Mouse (Mus musculus) skeletal muscle tissue, postnatal 0 days (tissue): ENCODE measurements around the gene Prkar1a. TPM values are rescaled to one million over a fixed set of nuclear protein-coding genes. Genes with fewer than 3 reads are reported as not detected.

ENCODE experiments used
- polyA plus RNA-seq: library from polyadenylated mRNA; unstranded; fragments of >200 nt; fragmentation: Nextera tagmentation; extraction: Ambion mirVana; gene quantifications from 2 replicates; pipeline ENCODE4 v1.2.1, GENCODE M21; 2015

Prkar1a gene
- 398 and 409 TPM in 2 replicates for polyA plus RNA-seq

GRCm38 (mm10) chr11:109649206-109649605 is at the start of gene Prkar1a:
Prkar1a (plus strand) TSS chr11:109649405.

DNA sequence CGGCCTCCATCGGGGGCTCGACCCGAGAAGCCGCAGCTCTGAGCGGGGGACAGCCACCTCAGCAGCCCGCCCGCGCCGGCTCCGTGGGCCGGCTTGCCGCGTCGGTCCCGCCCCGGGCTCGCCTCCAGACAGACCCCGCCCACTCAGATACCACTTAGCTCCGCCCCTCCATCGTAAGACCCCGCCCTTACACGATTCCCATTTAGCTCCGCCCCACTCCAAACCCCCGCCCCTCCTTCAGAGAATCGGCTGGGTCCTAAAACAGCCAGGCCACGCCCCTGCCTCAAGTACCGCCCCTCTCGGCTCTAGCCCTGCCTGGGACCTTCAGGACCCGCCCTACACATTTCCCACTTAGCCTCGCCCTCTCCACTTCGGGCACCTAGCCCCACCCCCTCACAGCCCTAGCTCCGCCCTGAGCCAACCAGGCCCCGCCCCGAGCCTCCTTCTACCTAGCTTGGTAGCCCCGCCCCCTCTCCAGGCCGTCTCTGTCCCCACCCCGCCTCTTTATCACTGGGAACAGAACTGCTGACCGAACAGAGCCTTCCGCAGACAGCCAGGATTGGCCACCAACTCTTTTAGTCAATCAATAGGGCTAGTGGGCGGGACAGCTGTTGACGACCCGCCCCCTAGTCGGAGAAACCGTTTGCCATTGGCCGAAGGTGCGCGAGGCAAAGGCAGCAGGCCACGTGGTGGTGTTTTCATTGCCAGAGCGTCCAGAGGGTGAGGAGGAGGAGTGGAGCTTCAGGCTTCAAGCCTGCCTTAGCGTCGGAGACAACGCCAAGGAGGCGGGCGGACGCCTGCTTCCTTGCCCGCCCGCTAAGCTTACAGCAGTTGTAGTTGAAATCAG is 37.7 kb upstream of the Prkar1a start, which contains the start of gene Wipi1:
Gene Wipi1, minus strand, starts transcription at position 665 of the 847 bp plus-strand sequence.

Other genes starting within 250 kb of the Prkar1a start
- gene 9930022D16Rik, start 235.5 kb upstream of the Prkar1a start, polyA plus RNA-seq = not detected in 2 replicates
- 38.6 and 42.0 TPM in 2 replicates for gene Amz2, start 223.5 kb upstream of the Prkar1a start, polyA plus RNA-seq
- gene Arsg, start 176.0 kb upstream of the Prkar1a start, polyA plus RNA-seq = 4.2 and 4.4 TPM in 2 replicates
- 6.5 and 7.3 TPM in 2 replicates for gene Slc16a6, start 175.8 kb upstream of the Prkar1a start, polyA plus RNA-seq
- gene Wipi1, start 37.4 kb upstream of the Prkar1a start, polyA plus RNA-seq = 55.7 and 58.8 TPM in 2 replicates
- gene Fam20a, start 72.9 kb downstream of the Prkar1a start, polyA plus RNA-seq = 3.2 and 4.3 TPM in 2 replicates
- gene 1700012B07Rik, start 178.6 kb downstream of the Prkar1a start, polyA plus RNA-seq = not detected in 2 replicates